Comparison of ENCODE assay signal across 7 mouse cellular contexts in the genomic region with DNA sequence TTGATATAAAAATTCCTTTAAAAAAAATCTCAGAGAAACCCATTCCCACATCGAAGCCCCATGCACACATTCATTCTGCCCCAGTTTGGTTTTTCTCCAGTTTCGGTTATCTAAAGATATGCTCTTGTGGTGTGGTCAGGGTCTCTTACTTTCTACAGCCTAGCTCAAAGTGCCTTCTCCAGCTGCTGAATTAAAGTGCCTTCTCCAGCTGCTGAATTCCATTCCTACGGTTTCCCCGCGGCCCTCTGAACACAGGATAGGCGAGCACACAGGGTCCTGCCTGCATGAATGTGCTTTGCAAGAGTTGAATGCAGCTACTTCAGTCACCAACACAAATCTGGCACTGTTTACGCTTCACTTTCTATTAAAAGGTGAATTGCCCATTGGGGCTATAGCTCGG. TPM values are rescaled to one million over a fixed set of nuclear protein-coding genes. Genes with fewer than 3 reads are reported as not detected.
DNase-seq lines count a peak whose midpoint lies in the region; ATAC-seq and TF ChIP-seq lines count a peak whose summit lies in the region.

No protein-coding gene starts in this region.

- ATAC-seq in forebrain, embryonic 16.5 days = no peak
- ATAC-seq in limb, embryonic 14.5 days (ENCODE audit: low FRiP score, low read depth) = no peak
- ATAC-seq in neural tube, embryonic 15.5 days (ENCODE audit: low FRiP score) = no peak

- H3K9ac ChIP-seq in forebrain, embryonic 16.5 days (replicated peaks; ENCODE audit: low read depth, low read length) = no peak overlapping the region; the same call in 1 of the 2 replicates
- H3K9ac ChIP-seq in limb, embryonic 14.5 days (ENCODE audit: low read depth, low read length, severe bottlenecking) = no peak overlapping the region
- no peak overlapping the region for H3K9ac ChIP-seq in neural tube, embryonic 15.5 days (replicated peaks)

- peak overlapping the region; percentile 97 for H3K4me2 ChIP-seq in forebrain, embryonic 16.5 days (ENCODE audit: low read length)
- peak overlapping the region; percentile 78 for H3K4me2 ChIP-seq in limb, embryonic 14.5 days (replicated peaks; ENCODE audit: low read depth, low read length, severe bottlenecking)
- H3K4me2 ChIP-seq in neural tube, embryonic 15.5 days = peak overlapping the region; percentile 87

- intact Hi-C loops in left cerebral cortex, adult 2 months (cut with DNase I) = loop anchor here (2.0 to 10.0 kb wide), 2 partner anchors 121 to 295 kb away; no protein-coding TSS in a partner anchor
- intact Hi-C loops in left cerebral cortex, postnatal 4 days (cut with DNase I) = no loop called here

- no peak for TF ChIP-seq CTCF in left cerebral cortex, adult 2 months (IDR thresholded peaks at IDR 0.05)

- no peak overlapping the region for H3K27ac ChIP-seq in left cerebral cortex, adult 2 months
- H3K27ac ChIP-seq in forebrain, embryonic 16.5 days (ENCODE audit: low read length) = no peak overlapping the region
- peak overlapping the region; percentile 48; the same call in 1 of the 2 replicates for H3K27ac ChIP-seq in limb, embryonic 14.5 days (replicated peaks; ENCODE audit: low read depth, low read length)
- 0 out of 2 replicates have a peak overlapping the region, but pooled peaks have one; percentile 79 for H3K27ac ChIP-seq in neural tube, embryonic 15.5 days (replicated peaks)

- H3K4me3 ChIP-seq in left cerebral cortex, adult 2 months = peak overlapping the region; percentile 89
- H3K4me3 ChIP-seq in forebrain, embryonic 16.5 days (replicated peaks; ENCODE audit: low read length) = peak overlapping the region; percentile 62; the same call in 1 of the 2 replicates
- H3K4me3 ChIP-seq in limb, embryonic 14.5 days (replicated peaks; ENCODE audit: low read length) = peak overlapping the region; percentile 97
- H3K4me3 ChIP-seq in neural tube, embryonic 15.5 days (replicated peaks) = peak overlapping the region; percentile 69

- no peak for DNase-seq in left cerebral cortex, adult 2 months (ENCODE audit: extremely low spot score in 1 of 2, low spot score in 2 of 2)
- no peak for DNase-seq in left cerebral cortex, postnatal 4 days
- DNase-seq in limb, embryonic 14.5 days (ENCODE audit: low spot score) = no peak
- no peak for DNase-seq in ovary, postnatal 14 days (ENCODE audit: low spot score)
- DNase-seq in cerebellum, postnatal 10 days = no peak

- TF ChIP-seq POLR2A in limb, embryonic 14.5 days (IDR thresholded peaks at IDR 0.05; ENCODE audit: borderline replicate concordance, extremely low read depth, insufficient read depth, insufficient read length) = no peak

- H3K27me3 ChIP-seq in forebrain, embryonic 16.5 days (replicated peaks; ENCODE audit: control insufficient read depth, insufficient read depth, low read length) = peaks cover 25% of the 10 kb centered on the region
- H3K27me3 ChIP-seq in limb, embryonic 14.5 days (ENCODE audit: control insufficient read depth, insufficient read depth, low read length) = no peaks in the 10 kb centered on the region; the same call in 1 of the 2 replicates
- H3K27me3 ChIP-seq in neural tube, embryonic 15.5 days (replicated peaks) = peaks cover 8% of the 10 kb centered on the region; the same call in 1 of the 2 replicates

- 35% methylated on average over 8 of the region's 8 CpGs for WGBS in forebrain, embryonic 16.5 days
- WGBS in limb, embryonic 14.5 days = 23% methylated on average over 8 of the region's 8 CpGs
- WGBS in neural tube, embryonic 15.5 days = 27% methylated on average over 8 of the region's 8 CpGs

- H3K4me1 ChIP-seq in forebrain, embryonic 16.5 days (replicated peaks; ENCODE audit: control insufficient read depth, insufficient read depth, low read length) = peaks cover 8% of the 10 kb centered on the region
- peaks cover 17% of the 10 kb centered on the region for H3K4me1 ChIP-seq in limb, embryonic 14.5 days (ENCODE audit: control insufficient read depth, insufficient read depth, low read length)
- H3K4me1 ChIP-seq in neural tube, embryonic 15.5 days = peaks cover 18% of the 10 kb centered on the region

- H3K9me3 ChIP-seq in forebrain, embryonic 16.5 days (ENCODE audit: control insufficient read depth, low read length) = no peaks in the 10 kb centered on the region
- no peaks in the 10 kb centered on the region for H3K9me3 ChIP-seq in limb, embryonic 14.5 days (ENCODE audit: control insufficient read depth, low read length)
- H3K9me3 ChIP-seq in neural tube, embryonic 15.5 days (replicated peaks) = no peaks in the 10 kb centered on the region

- H3K36me3 ChIP-seq in forebrain, embryonic 16.5 days (ENCODE audit: control insufficient read depth, insufficient read depth) = no peaks in the 10 kb centered on the region
- H3K36me3 ChIP-seq in limb, embryonic 14.5 days (ENCODE audit: control insufficient read depth, insufficient read depth, low read length) = no peaks in the 10 kb centered on the region
- H3K36me3 ChIP-seq in neural tube, embryonic 15.5 days = no peaks in the 10 kb centered on the region

RNA-seq across cellular contexts. Expression of a gene that starts 0.6 kb away (rescaled TPM):
- 10 to 100 TPM; 10.8 to 11.3 TPM for total RNA-seq in left cerebral cortex, adult 2 months (2021)
- 1 to 10 TPM; 6.7 to 8.7 TPM for total RNA-seq in left cerebral cortex, postnatal 4 days (2021)
- polyA plus RNA-seq in forebrain, embryonic 16.5 days (2015; fragmentation: Nextera tagmentation; extraction: Ambion mirVana) = 2.2 and 4.0 TPM in 2 replicates
- polyA plus RNA-seq in limb, embryonic 14.5 days (2012; rRNA removed) = 20.7 and 23.2 TPM in 2 replicates
- polyA plus RNA-seq in limb, embryonic 14.5 days (2014; fragmentation: Nextera tagmentation; extraction: Ambion mirVana) = 29.0 and 29.4 TPM in 2 replicates
- polyA plus RNA-seq in neural tube, embryonic 15.5 days (2015; fragmentation: Nextera tagmentation; extraction: Ambion mirVana) = 6.6 and 10.1 TPM in 2 replicates

RNA-seq across cellular contexts. Expression of a gene that starts 41.0 kb away (rescaled TPM):
- 10 to 100 TPM; 13.2 to 17.7 TPM for total RNA-seq in left cerebral cortex, adult 2 months (2021)
- 10 to 100 TPM; 11.0 to 12.8 TPM for total RNA-seq in left cerebral cortex, postnatal 4 days (2021)
- 1.3 and 2.0 TPM in 2 replicates for polyA plus RNA-seq in forebrain, embryonic 16.5 days (2015; fragmentation: Nextera tagmentation; extraction: Ambion mirVana)
- polyA plus RNA-seq in limb, embryonic 14.5 days (2012; rRNA removed) = 4.8 and 5.0 TPM in 2 replicates
- 4.3 and 4.5 TPM in 2 replicates for polyA plus RNA-seq in limb, embryonic 14.5 days (2014; fragmentation: Nextera tagmentation; extraction: Ambion mirVana)
- polyA plus RNA-seq in neural tube, embryonic 15.5 days (2015; fragmentation: Nextera tagmentation; extraction: Ambion mirVana) = 4.3 and 4.7 TPM in 2 replicates

Comparison
In these comparisons a context has a peak if more than half of its experiments do, and no peak if none do; other contexts are left out.
1. H3K27ac ChIP-seq: peak in limb, embryonic 14.5 days (single experiment) and neural tube, embryonic 15.5 days (single experiment); none in left cerebral cortex, adult 2 months (single experiment) and forebrain, embryonic 16.5 days (single experiment).
2. Peak in every context shown above with its lines, with median percentiles within 50 percentile points of each other: H3K4me3 ChIP-seq and H3K4me2 ChIP-seq.